Mouse (Mus musculus) G1E (cell line): ENCODE measurements around the gene Stip1.

Experiments
- CTCF ChIP-seq: IDR thresholded peaks from 2 replicates; pipeline ENCODE4 v1.5.1; 2012; ENCODE audit warnings: low read depth, low read length, inconsistent platforms, mixed read lengths
- GATA2 ChIP-seq: IDR thresholded peaks from 2 replicates; pipeline ENCODE4 v1.6.1; 2012; ENCODE audit warnings: low read depth, low read length, inconsistent platforms, borderline replicate concordance

DNA sequence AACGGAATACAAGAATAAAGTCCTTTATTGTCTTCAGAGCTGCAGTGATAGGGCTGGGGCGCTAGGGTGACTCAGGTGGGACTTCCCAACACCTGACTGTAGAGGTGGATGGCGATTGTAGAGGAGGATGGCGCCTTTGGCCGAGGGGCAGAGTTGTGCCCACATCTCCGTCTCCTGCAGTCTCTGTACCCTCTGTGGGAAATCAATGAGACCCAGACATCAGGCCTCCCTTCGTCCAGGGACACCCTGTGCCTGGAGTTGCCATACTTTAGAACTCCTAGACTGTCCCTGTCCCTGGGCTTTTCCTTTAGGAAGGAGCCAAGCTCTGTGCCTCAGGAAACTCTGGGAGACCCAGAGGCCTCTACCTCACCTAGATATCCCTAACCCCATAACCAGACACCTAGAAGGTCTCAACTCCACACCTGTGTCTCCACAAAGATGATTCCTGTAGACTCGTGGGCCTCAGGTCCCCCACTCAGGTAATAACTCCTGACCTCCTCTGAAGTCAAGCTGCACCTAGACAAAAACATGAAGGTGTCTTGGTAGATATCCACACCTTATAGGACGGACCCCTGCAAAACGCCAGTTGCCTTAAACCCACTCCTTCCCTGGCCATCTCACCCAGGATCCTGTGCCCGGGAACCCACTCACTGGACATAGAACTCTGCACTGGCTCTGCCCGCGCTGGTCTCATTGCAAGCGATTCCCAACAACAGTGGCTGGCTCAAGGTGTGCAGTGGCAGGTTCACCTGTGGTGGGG is 46.6 kb downstream of the Stip1 start:
- no peak for TF ChIP-seq CTCF
- no peak for TF ChIP-seq GATA2
